Mouse (Mus musculus): ENCODE results near the gene Slc5a8. TPM values are rescaled to one million over a fixed set of nuclear protein-coding genes. Genes with fewer than 3 reads are reported as not detected.

Slc5a8 gene
- 0.02 TPM in 1 of 2 replicates, not detected in the other for polyA plus RNA-seq (2015; fragmentation: Nextera tagmentation; extraction: Ambion mirVana)

GRCm38 (mm10) chr10:88885632-88886090 is at the start of gene Slc5a8:
Gene Slc5a8 (plus strand): TSS chr10:88885992.
- H3K27me3 ChIP-seq, result peaks cover 22% of the 10 kb centered on the region
- H3K4me1 ChIP-seq (replicated peaks), result no peaks in the 10 kb centered on the region
- no peak within 1 kb of the TSS for H3K9ac ChIP-seq
- no peak for ATAC-seq (ENCODE audit: insufficient read depth)
- 7% methylated on average over 31 of the region's 31 CpGs for WGBS (ENCODE audit: insufficient replicate concordance)
- no peaks in the 10 kb centered on the region for H3K36me3 ChIP-seq (replicated peaks)
- H3K4me3 ChIP-seq (replicated peaks), result no peak within 1 kb of the TSS
- H3K4me2 ChIP-seq, result peak within 1 kb of the TSS; percentile 7; the same call in 1 of the 2 replicates
- no peaks in the 10 kb centered on the region for H3K9me3 ChIP-seq (replicated peaks)
- no peak within 1 kb of the TSS for H3K27ac ChIP-seq (replicated peaks)

GRCm38 (mm10) chr10:88848876-88849476 is 36.8 kb upstream of the Slc5a8 start:
- no peak overlapping the region for H3K4me3 ChIP-seq (replicated peaks)
- no peak overlapping the region for H3K4me2 ChIP-seq
- H3K9ac ChIP-seq, result no peak overlapping the region
- no peak overlapping the region for H3K27ac ChIP-seq (replicated peaks)
- H3K36me3 ChIP-seq (replicated peaks), result no peaks in the 10 kb centered on the region
- H3K4me1 ChIP-seq (replicated peaks), result no peaks in the 10 kb centered on the region
- H3K27me3 ChIP-seq, result no peaks in the 10 kb centered on the region
- no peaks in the 10 kb centered on the region for H3K9me3 ChIP-seq (replicated peaks)
- WGBS (ENCODE audit: insufficient replicate concordance), result 62% methylated on average over 7 of the region's 7 CpGs
- ATAC-seq (ENCODE audit: insufficient read depth), result no peak

GRCm38 (mm10) chr10:88849976-88850375 is 35.8 kb upstream of the Slc5a8 start:
- WGBS (ENCODE audit: insufficient replicate concordance), result 77% methylated on average over 4 of the region's 4 CpGs
- H3K4me2 ChIP-seq, result no peak overlapping the region
- H3K9me3 ChIP-seq (replicated peaks), result no peaks in the 10 kb centered on the region
- H3K4me1 ChIP-seq (replicated peaks), result no peaks in the 10 kb centered on the region
- H3K4me3 ChIP-seq (replicated peaks), result no peak overlapping the region
- no peak for ATAC-seq (ENCODE audit: insufficient read depth)
- no peak overlapping the region for H3K27ac ChIP-seq (replicated peaks)
- no peak overlapping the region for H3K9ac ChIP-seq
- H3K27me3 ChIP-seq, result no peaks in the 10 kb centered on the region
- H3K36me3 ChIP-seq (replicated peaks), result no peaks in the 10 kb centered on the region

- no peak overlapping the region for H3K9ac ChIP-seq
- no peaks in the 10 kb centered on the region for H3K27me3 ChIP-seq
- no peaks in the 10 kb centered on the region for H3K4me1 ChIP-seq (replicated peaks)
- no peak overlapping the region for H3K4me3 ChIP-seq (replicated peaks)
- no peaks in the 10 kb centered on the region for H3K9me3 ChIP-seq (replicated peaks)
- H3K4me2 ChIP-seq, result no peak overlapping the region
- WGBS (ENCODE audit: insufficient replicate concordance), result 68% methylated on average over 7 of the region's 7 CpGs
- ATAC-seq (ENCODE audit: insufficient read depth), result no peak
- H3K27ac ChIP-seq (replicated peaks), result no peak overlapping the region
- no peaks in the 10 kb centered on the region for H3K36me3 ChIP-seq (replicated peaks)
Measured at GRCm38 (mm10) chr10:88853326-88853725, 32.5 kb upstream of the Slc5a8 start.

GRCm38 (mm10) chr10:88860911-88861310 is 24.9 kb upstream of the Slc5a8 start:
- no peak overlapping the region for H3K27ac ChIP-seq (replicated peaks)
- no peak overlapping the region for H3K4me2 ChIP-seq

GRCm38 (mm10) chr10:88861416-88861815 is 24.4 kb upstream of the Slc5a8 start:
- Histone ChIP-seq H3K27me3 (no peaks in the 10 kb centered on the region), H3K4me3 (replicated peaks) (no peak overlapping the region), H3K36me3 (replicated peaks) (no peaks in the 10 kb centered on the region), H3K9ac (no peak overlapping the region), H3K4me2 (no peak overlapping the region), H3K9me3 (replicated peaks) (no peaks in the 10 kb centered on the region), H3K4me1 (replicated peaks) (no peaks in the 10 kb centered on the region), H3K27ac (replicated peaks) (no peak overlapping the region)
- ATAC-seq (ENCODE audit: insufficient read depth), result no peak

More at GRCm38 (mm10) chr10:88860911-88861310, 24.9 kb upstream of the Slc5a8 start:
- Histone ChIP-seq H3K9me3 (replicated peaks) (no peaks in the 10 kb centered on the region), H3K4me3 (replicated peaks) (no peak overlapping the region), H3K4me1 (replicated peaks) (no peaks in the 10 kb centered on the region), H3K27me3 (no peaks in the 10 kb centered on the region), H3K9ac (no peak overlapping the region), H3K36me3 (replicated peaks) (no peaks in the 10 kb centered on the region)
- ATAC-seq (ENCODE audit: insufficient read depth), result no peak
- WGBS (ENCODE audit: insufficient replicate concordance), result 52% methylated on average over 3 of the region's 3 CpGs

- no peak for ATAC-seq (ENCODE audit: insufficient read depth)
- Histone ChIP-seq H3K27me3 (no peaks in the 10 kb centered on the region), H3K9me3 (replicated peaks) (no peaks in the 10 kb centered on the region), H3K9ac (no peak overlapping the region), H3K4me1 (replicated peaks) (no peaks in the 10 kb centered on the region), H3K27ac (replicated peaks) (no peak overlapping the region), H3K36me3 (replicated peaks) (no peaks in the 10 kb centered on the region), H3K4me3 (replicated peaks) (no peak overlapping the region), H3K4me2 (no peak overlapping the region)
- 63% methylated on average over 5 of the region's 5 CpGs for WGBS (ENCODE audit: insufficient replicate concordance)
Measured at GRCm38 (mm10) chr10:88862293-88862692, 23.5 kb upstream of the Slc5a8 start.

- no peak overlapping the region for H3K4me2 ChIP-seq
- no peaks in the 10 kb centered on the region for H3K9me3 ChIP-seq (replicated peaks)
- H3K36me3 ChIP-seq (replicated peaks), result no peaks in the 10 kb centered on the region
- H3K4me3 ChIP-seq (replicated peaks), result no peak overlapping the region
- no peak for ATAC-seq (ENCODE audit: insufficient read depth)
- no peak overlapping the region for H3K9ac ChIP-seq
- H3K4me1 ChIP-seq (replicated peaks), result no peaks in the 10 kb centered on the region
- H3K27me3 ChIP-seq, result no peaks in the 10 kb centered on the region
- no peak overlapping the region for H3K27ac ChIP-seq (replicated peaks)
- 35% methylated on average over 2 of the region's 2 CpGs for WGBS (ENCODE audit: insufficient replicate concordance)
Measured at GRCm38 (mm10) chr10:88866017-88866416, 19.8 kb upstream of the Slc5a8 start.

- no peak for ATAC-seq (ENCODE audit: insufficient read depth)
- WGBS (ENCODE audit: insufficient replicate concordance), result 35% methylated on average over 5 of the region's 5 CpGs
- Histone ChIP-seq H3K27me3 (no peaks in the 10 kb centered on the region), H3K9me3 (replicated peaks) (no peaks in the 10 kb centered on the region), H3K36me3 (replicated peaks) (no peaks in the 10 kb centered on the region), H3K4me3 (replicated peaks) (no peak overlapping the region), H3K4me2 (no peak overlapping the region), H3K27ac (replicated peaks) (no peak overlapping the region), H3K4me1 (replicated peaks) (no peaks in the 10 kb centered on the region), H3K9ac (no peak overlapping the region)
Measured at GRCm38 (mm10) chr10:88874870-88875269, 10.9 kb upstream of the Slc5a8 start.

- no peak overlapping the region for H3K9ac ChIP-seq
- WGBS (ENCODE audit: insufficient replicate concordance), result 53% methylated on average over 7 of the region's 7 CpGs
- H3K4me3 ChIP-seq (replicated peaks), result no peak overlapping the region
- H3K4me1 ChIP-seq (replicated peaks), result no peaks in the 10 kb centered on the region
- H3K4me2 ChIP-seq, result no peak overlapping the region
- no peaks in the 10 kb centered on the region for H3K27me3 ChIP-seq
- H3K36me3 ChIP-seq (replicated peaks), result no peaks in the 10 kb centered on the region
- no peak overlapping the region for H3K27ac ChIP-seq (replicated peaks)
- ATAC-seq (ENCODE audit: insufficient read depth), result no peak
- no peaks in the 10 kb centered on the region for H3K9me3 ChIP-seq (replicated peaks)
Measured at GRCm38 (mm10) chr10:88877421-88877820, 8.4 kb upstream of the Slc5a8 start.

GRCm38 (mm10) chr10:88883721-88884120 is 2.1 kb upstream of the Slc5a8 start:
- ATAC-seq (ENCODE audit: insufficient read depth), result no peak
- Histone ChIP-seq H3K9me3 (replicated peaks) (no peaks in the 10 kb centered on the region), H3K4me3 (replicated peaks) (no peak overlapping the region), H3K36me3 (replicated peaks) (no peaks in the 10 kb centered on the region), H3K27me3 (peaks cover 22% of the 10 kb centered on the region), H3K9ac (no peak overlapping the region), H3K27ac (replicated peaks) (no peak overlapping the region), H3K4me2 (no peak overlapping the region), H3K4me1 (replicated peaks) (no peaks in the 10 kb centered on the region)
- WGBS (ENCODE audit: insufficient replicate concordance), result 56% methylated on average over 2 of the region's 2 CpGs

- no peak overlapping the region for H3K27ac ChIP-seq (replicated peaks)
- WGBS (ENCODE audit: insufficient replicate concordance), result 61% methylated on average over 6 of the region's 6 CpGs
- no peak for ATAC-seq (ENCODE audit: insufficient read depth)
Measured at GRCm38 (mm10) chr10:88884836-88885235, 956 bp upstream of the Slc5a8 start.

More at GRCm38 (mm10) chr10:88884836-88885235, 956 bp upstream of the Slc5a8 start:
- H3K27me3 ChIP-seq, result peaks cover 22% of the 10 kb centered on the region
- no peaks in the 10 kb centered on the region for H3K9me3 ChIP-seq (replicated peaks)
- H3K4me1 ChIP-seq (replicated peaks), result no peaks in the 10 kb centered on the region
- H3K9ac ChIP-seq, result no peak overlapping the region
- no peaks in the 10 kb centered on the region for H3K36me3 ChIP-seq (replicated peaks)
- H3K4me2 ChIP-seq, result no peak overlapping the region
- H3K4me3 ChIP-seq (replicated peaks), result no peak overlapping the region

All from liver, embryonic 15.5 days (tissue).